Mouse (Mus musculus) liver, postnatal 0 days (tissue): ENCODE results near the gene Tmem59l. TPM values are rescaled to one million over a fixed set of nuclear protein-coding genes. Genes with fewer than 3 reads are reported as not detected.

Experiments used
- ATAC-seq: fragments of 200-750 bp; cut with Nextera tagmentation; 2 replicates; pipeline ENCODE4 v1.8.0; 2017; ENCODE audit warnings: mild to moderate bottlenecking, moderate library complexity
- DNase-seq: peaks from one replicate; pipeline ENCODE4 v3.0.0-alpha.2; 2016
- H3K27ac ChIP-seq: fragments of 300-500 bp; sonication (generic); 2 replicates; pipeline ENCODE4 v1.5.1; 2014; ENCODE audit warnings: antibody characterized with exemption, moderate library complexity, mild to moderate bottlenecking, low read depth
- H3K27me3 ChIP-seq: fragments of 300-500 bp; sonication (generic); 2 replicates; pipeline ENCODE4 v1.6.1; 2014; ENCODE audit warnings: low read length, control low read depth, mixed read lengths; ENCODE audit not compliant: insufficient read depth
- H3K36me3 ChIP-seq: fragments of 300-500 bp; sonication (generic); replicated peaks from 2 replicates; pipeline ENCODE4 v1.6.1; 2014; ENCODE audit warnings: mild to moderate bottlenecking, control low read depth, low read length, moderate library complexity, mixed read lengths; ENCODE audit not compliant: insufficient read depth
- H3K4me1 ChIP-seq: fragments of 300-500 bp; sonication (generic); 2 replicates; pipeline ENCODE4 v1.6.1; 2014; ENCODE audit warnings: antibody characterized with exemption, mild to moderate bottlenecking, control low read depth; ENCODE audit not compliant: insufficient read depth
- H3K4me2 ChIP-seq: fragments of 300-500 bp; sonication (generic); 2 replicates; pipeline ENCODE4 v1.6.1; 2014; ENCODE audit warnings: low read depth, mild to moderate bottlenecking, low read length, moderate library complexity, mixed read lengths
- H3K4me3 ChIP-seq: fragments of 300-500 bp; sonication (generic); 2 replicates; pipeline ENCODE4 v1.5.1; 2014; ENCODE audit warnings: low read depth, low read length
- H3K9ac ChIP-seq: fragments of 300-500 bp; sonication (generic); replicated peaks from 2 replicates; pipeline ENCODE4 v1.6.1; 2014; ENCODE audit warnings: mild to moderate bottlenecking, moderate library complexity
- H3K9me3 ChIP-seq: fragments of 300-500 bp; sonication (generic); 2 replicates; pipeline ENCODE4 v1.6.1; 2016; ENCODE audit warnings: mild to moderate bottlenecking, control low read depth, low read length, mixed read lengths
- CTCF ChIP-seq: sonication (generic); IDR thresholded peaks from 2 replicates; pipeline ENCODE4 v1.5.1; 2016; ENCODE audit warnings: antibody characterized with exemption, low read depth
- EP300 ChIP-seq: IDR thresholded peaks from 2 replicates; pipeline ENCODE4 v1.6.1; 2016; ENCODE audit warnings: antibody characterized with exemption, low read depth, mild to moderate bottlenecking
- WGBS: fragments of 180-500 bp; shearing (Covaris S2); extraction: QIAGEN DNeasy Blood & Tissue Kit; methylation state at CpG from one replicate; pipeline ENCODE4 v1.1.7; 2014; ENCODE audit not compliant: insufficient replicate concordance; 5-methylcytosine and 5-hydroxymethylcytosine counted together
- polyA plus RNA-seq: library from polyadenylated mRNA; unstranded; fragments of >200 nt; fragmentation: Nextera tagmentation; extraction: Ambion mirVana; gene quantifications from 2 replicates; pipeline ENCODE4 v1.2.1, GENCODE M21; 2015

The Tmem59l gene
- polyA plus RNA-seq, 1 experiment from 2014 or later, result not detected

GRCm38 (mm10) chr8:70466305-70466704, 20.9 kb downstream of the Tmem59l start:
- TF ChIP-seq EP300, result no peak
- no peak overlapping the region for H3K27ac ChIP-seq
- no peak overlapping the region for H3K4me2 ChIP-seq
- WGBS, result 87% methylated on average over 4 of the region's 4 CpGs
- DNase-seq (no peak), ATAC-seq (no peak)
- peaks cover 29% of the 10 kb centered on the region for H3K4me1 ChIP-seq
- no peak overlapping the region for H3K9ac ChIP-seq
- no peak overlapping the region for H3K4me3 ChIP-seq
- H3K36me3 ChIP-seq, result no peaks in the 10 kb centered on the region
- no peaks in the 10 kb centered on the region for H3K9me3 ChIP-seq
- no peaks in the 10 kb centered on the region for H3K27me3 ChIP-seq

DNA sequence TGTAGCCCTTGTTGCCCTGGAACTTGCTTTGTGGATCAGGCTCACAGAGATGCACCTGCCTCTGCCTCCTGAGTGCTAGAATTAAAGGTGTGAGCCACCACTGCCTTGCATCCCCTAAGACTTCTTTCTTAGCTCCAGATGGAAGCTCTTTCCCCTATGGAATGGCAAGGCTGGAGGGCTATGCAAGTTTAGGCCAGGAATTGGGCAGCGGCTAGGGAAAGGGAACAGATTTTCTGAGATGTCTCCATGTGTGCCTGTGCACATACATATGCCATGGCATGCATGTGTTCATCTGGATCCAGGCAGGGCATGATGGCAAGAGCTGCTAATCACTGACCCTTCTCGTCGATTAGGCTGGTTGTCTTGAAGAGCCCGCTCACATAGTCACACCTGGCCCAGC, 21.5 kb downstream of the Tmem59l start:
- H3K4me3 ChIP-seq, result no peak overlapping the region
- WGBS, result 91% methylated on average over 4 of the region's 4 CpGs
- no peaks in the 10 kb centered on the region for H3K36me3 ChIP-seq
- H3K4me1 ChIP-seq, result peaks cover 29% of the 10 kb centered on the region
- no peak for ATAC-seq
- TF ChIP-seq EP300 (no peak), CTCF (no peak)
- no peak overlapping the region for H3K9ac ChIP-seq
- H3K27ac ChIP-seq, result no peak overlapping the region
- no peak for DNase-seq
- H3K4me2 ChIP-seq, result no peak overlapping the region
- H3K9me3 ChIP-seq, result no peaks in the 10 kb centered on the region
- no peaks in the 10 kb centered on the region for H3K27me3 ChIP-seq

- Histone ChIP-seq H3K27me3 (no peaks in the 10 kb centered on the region), H3K36me3 (no peaks in the 10 kb centered on the region), H3K4me3 (no peak overlapping the region), H3K9me3 (no peaks in the 10 kb centered on the region), H3K27ac (no peak overlapping the region), H3K4me2 (no peak overlapping the region), H3K4me1 (peaks cover 25% of the 10 kb centered on the region), H3K9ac (no peak overlapping the region)
- ATAC-seq, result no peak
- 89% methylated on average over 6 of the region's 6 CpGs for WGBS
- TF ChIP-seq EP300, result no peak
- TF ChIP-seq CTCF, result no peak
- no peak for DNase-seq
Measured at GRCm38 (mm10) chr8:70464162-70464561, 23.0 kb downstream of the Tmem59l start.

GRCm38 (mm10) chr8:70463306-70463705, 23.9 kb downstream of the Tmem59l start:
- DNase-seq (no peak), ATAC-seq (no peak)
- Histone ChIP-seq H3K4me2 (no peak overlapping the region), H3K4me1 (peaks cover 16% of the 10 kb centered on the region), H3K27me3 (no peaks in the 10 kb centered on the region), H3K36me3 (no peaks in the 10 kb centered on the region), H3K4me3 (no peak overlapping the region), H3K9ac (no peak overlapping the region), H3K9me3 (no peaks in the 10 kb centered on the region), H3K27ac (no peak overlapping the region)
- WGBS, result 89% methylated on average over 4 of the region's 4 CpGs
- TF ChIP-seq EP300 (no peak), CTCF (no peak)

DNA sequence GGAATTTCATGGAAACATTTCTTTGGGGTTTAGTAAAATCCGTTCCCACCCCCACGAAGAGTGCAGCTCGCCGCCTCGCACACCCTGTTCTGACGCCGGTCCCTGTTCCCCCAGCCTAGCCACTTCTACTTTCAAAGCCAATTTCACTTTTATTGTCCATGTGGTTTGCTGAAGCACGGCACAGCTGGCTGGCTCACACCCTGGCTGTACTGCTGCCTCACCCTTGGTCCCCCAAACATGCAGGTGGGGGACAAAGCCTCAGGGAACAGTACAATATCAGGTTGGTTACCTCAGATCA, 24.7 kb downstream of the Tmem59l start:
- Histone ChIP-seq H3K9me3 (no peaks in the 10 kb centered on the region), H3K4me2 (no peak overlapping the region), H3K4me3 (no peak overlapping the region), H3K9ac (no peak overlapping the region), H3K27ac (no peak overlapping the region), H3K4me1 (peaks cover 11% of the 10 kb centered on the region), H3K36me3 (no peaks in the 10 kb centered on the region), H3K27me3 (no peaks in the 10 kb centered on the region)
- DNase-seq (no peak), ATAC-seq (no peak)
- WGBS, result 88% methylated on average over 8 of the region's 8 CpGs
- no peak for TF ChIP-seq EP300
- TF ChIP-seq CTCF, result no peak

DNA sequence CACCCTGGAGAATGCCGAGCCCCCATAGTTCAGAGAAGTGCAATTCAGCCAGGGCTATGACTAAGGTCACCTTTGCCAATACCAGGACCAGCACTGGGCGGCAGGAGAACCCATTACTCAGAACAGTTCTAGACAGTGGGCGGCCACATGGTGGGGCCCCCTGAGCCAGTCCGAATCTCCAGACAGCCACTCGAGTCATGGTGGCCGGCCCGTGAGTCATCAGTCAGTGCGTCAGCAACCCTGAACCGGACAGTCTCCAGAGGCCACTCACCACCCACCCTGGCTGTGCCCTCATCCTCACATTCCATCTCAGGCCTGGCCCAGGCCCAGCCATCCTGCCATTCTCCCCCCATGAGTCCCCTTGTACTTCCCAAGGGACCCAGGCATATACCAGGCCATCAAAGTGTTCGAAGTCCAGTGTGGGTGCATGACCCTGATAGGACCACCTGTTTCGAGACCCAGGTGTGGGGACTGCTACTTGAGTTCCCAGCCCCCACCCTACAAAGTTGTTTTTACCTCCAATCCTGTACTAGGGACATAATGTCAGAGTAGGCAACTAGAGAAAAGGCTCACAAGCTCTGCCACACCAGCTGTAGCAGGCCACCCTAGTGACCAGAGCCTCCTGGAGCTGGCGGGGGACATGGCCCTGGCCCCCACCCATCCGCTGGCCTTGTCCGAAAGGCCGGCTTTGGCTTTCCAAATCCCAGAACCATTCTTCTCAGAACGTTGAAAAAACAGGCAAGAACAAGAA, 25.2 kb downstream of the Tmem59l start:
- 84% methylated on average over 16 of the region's 16 CpGs for WGBS
- Histone ChIP-seq H3K27ac (no peak overlapping the region), H3K9me3 (no peaks in the 10 kb centered on the region), H3K9ac (no peak overlapping the region), H3K4me1 (peaks cover 6% of the 10 kb centered on the region), H3K4me2 (no peak overlapping the region), H3K4me3 (no peak overlapping the region), H3K36me3 (no peaks in the 10 kb centered on the region), H3K27me3 (no peaks in the 10 kb centered on the region)
- ATAC-seq (no peak), DNase-seq (no peak)
- TF ChIP-seq EP300 (no peak), CTCF (no peak)

GRCm38 (mm10) chr8:70460606-70461005, 26.6 kb downstream of the Tmem59l start:
- Histone ChIP-seq H3K9ac (no peak overlapping the region), H3K27ac (no peak overlapping the region), H3K27me3 (no peaks in the 10 kb centered on the region), H3K4me2 (no peak overlapping the region), H3K9me3 (no peaks in the 10 kb centered on the region), H3K4me1 (no peaks in the 10 kb centered on the region), H3K36me3 (no peaks in the 10 kb centered on the region), H3K4me3 (no peak overlapping the region)
- 89% methylated on average over 9 of the region's 9 CpGs for WGBS
- DNase-seq, result no peak
- no peak for TF ChIP-seq CTCF
- no peak for TF ChIP-seq EP300
- ATAC-seq, result no peak
